Mouse (Mus musculus): ENCODE results near the gene Cisd3.
"Not testable (repeated sequence)": the region's sequence is repeated elsewhere in the genome, so short reads cannot be mapped to it uniquely, and the experiment has no call there.

The Cisd3 gene

DNA sequence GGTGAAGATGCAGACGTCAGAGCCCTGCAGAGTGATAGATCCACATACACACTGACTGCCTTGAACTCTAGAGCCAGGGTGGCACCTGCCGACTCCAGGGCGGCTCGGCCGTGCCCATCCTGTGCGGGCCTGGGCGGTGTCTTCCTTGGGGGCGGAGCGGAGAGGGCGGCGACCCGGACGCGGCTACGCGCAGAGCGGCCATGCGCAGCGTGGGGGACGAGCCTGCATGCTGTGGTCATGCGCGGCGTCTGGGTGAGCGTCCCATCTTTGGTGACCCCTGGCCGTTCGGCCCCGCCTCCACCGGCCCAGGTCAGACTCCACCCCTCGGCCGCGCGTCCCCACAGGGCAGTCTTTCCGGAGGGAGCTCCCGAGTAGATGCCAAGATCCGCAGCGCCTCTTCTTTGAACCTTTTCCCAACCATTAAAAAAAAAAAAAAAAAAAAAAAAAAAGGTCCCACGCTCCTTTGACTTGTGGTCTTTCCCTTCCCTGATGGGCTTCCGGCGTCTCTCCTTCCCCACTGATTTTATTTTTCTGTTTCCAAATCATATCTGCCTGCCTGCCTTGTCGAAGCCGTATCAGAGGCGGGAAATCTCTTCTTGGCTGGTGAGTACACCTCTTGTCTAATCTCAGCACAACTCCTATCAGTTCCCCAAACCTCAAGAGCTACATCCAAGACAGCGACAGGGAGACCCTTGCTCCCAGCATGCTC lies at the start of gene Cisd3:
Gene Cisd3 (plus strand): TSS at position 214 of the 709 bp plus-strand sequence.
- DNase-seq (ENCODE audit: inconsistent ontology term): peak; percentile 95

DNA sequence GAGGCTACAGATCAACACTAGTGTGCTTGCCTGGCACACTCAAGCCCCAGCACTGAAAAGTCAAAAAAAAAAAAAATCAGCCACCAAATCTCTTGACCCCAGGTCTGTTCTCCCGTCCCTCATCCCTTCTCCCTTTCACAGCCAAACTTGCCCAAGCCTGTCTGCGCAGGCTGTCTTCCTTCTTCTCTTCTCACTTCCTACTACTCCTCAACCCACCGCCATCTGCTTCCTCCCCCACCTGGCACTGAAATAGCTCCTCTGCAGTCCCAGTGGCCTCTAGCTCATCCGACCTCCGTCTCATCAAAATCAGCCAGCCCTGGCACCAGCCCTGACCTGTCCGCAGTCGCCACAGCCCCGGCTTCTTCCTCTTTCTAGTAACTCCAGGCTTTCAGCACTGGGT lies 44.0 kb upstream of the Cisd3 start:
- no peak for DNase-seq (ENCODE audit: inconsistent ontology term)

DNA sequence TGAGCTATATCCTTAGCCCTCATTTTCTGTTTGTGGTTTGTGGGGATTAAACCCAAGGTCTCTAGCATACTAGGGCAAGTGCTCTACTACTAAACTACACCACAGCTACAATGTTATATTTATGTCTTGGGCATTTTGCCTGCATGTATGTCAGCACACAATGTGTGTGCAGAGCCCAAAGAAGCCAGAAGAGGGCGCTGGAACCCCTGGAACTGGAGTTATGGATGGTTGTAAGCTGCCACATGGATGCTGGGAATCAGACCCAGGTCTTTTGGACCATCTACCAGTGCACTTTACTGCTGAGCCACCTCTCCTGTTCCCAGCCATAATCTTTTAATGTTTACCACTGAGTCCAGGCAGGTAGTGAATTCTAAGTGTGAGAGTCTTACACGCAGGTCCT lies 42.9 kb upstream of the Cisd3 start:
- DNase-seq (ENCODE audit: inconsistent ontology term): no peak

DNA sequence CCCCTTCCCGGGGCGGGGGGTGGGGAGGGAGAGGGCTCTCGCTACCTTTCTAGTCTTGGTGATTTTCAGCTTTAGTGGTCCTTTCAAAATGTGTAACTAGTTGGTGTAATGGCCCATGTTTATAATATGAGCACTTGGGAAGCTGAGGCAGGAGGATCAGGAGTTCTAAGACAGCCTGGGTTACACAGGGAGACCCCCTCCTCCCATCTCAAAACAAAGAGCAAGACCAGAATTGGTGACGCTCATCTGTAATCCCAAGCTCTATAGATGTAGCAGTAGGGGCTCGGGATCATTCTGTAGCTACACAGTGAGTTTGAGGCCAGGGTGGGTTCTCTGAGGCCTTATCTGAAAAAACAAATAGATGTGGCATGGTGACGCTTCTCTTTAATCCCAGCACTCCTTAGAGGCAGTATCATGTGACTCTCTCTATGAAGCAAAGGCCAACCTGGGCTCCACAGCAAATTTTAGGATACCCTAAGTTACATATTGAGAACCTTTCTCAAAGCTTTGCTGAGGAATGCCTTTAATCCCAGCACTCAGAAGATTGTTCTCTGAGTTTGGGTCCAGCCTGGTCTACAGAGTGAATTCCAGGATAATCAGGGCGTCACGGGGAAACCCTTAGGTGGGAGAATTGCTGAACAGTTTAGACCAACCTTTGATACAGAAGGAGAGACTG lies 42.1 kb upstream of the Cisd3 start:
- no peak for DNase-seq (ENCODE audit: inconsistent ontology term)

DNA sequence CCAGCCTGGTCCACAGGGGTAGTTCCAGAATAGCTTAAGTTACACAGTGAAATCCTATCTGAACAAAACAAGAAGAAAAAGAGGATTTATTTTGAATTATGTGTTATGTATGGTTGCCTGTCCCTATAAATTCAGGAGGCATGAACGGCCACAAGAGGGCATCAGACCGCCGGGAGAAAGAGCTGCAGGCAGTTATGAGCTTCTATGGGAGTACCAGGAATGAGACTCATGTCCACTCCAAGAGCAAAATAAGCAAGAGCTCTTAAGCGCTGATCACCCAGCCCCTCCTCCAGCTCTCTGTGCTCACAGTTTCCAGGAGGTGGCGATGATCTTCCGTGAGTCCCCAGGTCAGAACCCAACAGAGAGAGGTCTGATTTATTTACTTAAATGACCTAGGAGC lies 40.8 kb upstream of the Cisd3 start:
- no peak for DNase-seq (ENCODE audit: inconsistent ontology term)

DNA sequence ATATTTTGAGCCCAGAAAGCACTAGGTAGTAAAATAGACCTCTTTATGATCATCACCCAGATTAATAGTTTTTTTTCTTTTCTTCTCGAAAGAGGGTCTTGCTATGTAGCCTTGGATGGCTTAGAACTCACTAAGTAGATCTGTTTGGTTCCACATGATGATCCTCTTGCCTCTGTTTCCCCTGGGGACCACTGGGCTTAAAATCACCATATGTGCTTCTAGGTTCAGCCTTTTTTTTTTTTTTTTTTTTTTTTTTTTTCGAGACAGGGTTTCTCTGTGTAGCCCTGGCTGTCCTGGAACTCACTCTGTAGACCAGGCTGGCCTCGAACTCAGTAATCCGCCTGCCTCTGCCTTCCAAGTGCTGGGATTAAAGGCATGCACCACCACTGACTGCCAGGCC lies 37.1 kb upstream of the Cisd3 start:
- not testable (repeated sequence) for DNase-seq (ENCODE audit: inconsistent ontology term)

DNA sequence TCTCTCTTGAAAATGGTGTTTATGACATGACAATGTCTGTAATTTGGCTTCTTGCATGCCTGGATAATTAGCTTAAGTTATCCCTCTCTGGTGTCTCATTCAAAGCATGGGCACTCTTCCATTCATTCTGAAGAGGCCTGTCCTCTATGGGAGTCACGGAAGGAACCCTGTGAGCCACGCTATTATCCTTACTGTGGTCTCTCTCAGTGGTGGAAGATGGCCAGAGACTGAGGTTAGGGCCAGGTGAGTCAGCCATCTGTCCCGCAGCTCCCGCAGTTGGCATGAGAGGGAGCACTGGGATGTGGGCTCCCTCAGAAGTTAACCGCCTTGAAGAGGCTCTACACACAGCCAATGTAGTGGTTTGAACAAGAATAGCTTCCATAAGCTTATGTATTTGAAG lies 35.3 kb upstream of the Cisd3 start:
- no peak for DNase-seq (ENCODE audit: inconsistent ontology term)

DNA sequence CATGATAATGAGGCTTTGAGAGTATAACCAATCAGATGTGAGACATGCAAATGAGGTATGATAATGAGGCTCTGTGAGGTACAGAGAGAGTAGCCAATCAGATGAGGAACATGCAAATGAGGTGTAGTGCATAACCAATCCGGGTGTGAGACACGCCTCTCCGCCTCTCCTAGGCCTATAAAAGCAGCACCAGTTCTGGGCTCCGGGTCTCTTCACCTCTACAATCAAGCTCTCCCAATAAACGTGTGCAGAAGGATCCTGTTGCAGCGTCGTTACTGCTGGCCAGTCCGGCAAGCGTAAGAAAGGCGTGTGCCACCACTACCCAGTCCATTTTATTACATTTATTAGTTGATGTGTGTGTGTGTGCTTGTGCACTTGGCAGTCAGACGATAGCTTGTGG lies 32.2 kb upstream of the Cisd3 start:
- DNase-seq (ENCODE audit: inconsistent ontology term): not testable (repeated sequence)

DNA sequence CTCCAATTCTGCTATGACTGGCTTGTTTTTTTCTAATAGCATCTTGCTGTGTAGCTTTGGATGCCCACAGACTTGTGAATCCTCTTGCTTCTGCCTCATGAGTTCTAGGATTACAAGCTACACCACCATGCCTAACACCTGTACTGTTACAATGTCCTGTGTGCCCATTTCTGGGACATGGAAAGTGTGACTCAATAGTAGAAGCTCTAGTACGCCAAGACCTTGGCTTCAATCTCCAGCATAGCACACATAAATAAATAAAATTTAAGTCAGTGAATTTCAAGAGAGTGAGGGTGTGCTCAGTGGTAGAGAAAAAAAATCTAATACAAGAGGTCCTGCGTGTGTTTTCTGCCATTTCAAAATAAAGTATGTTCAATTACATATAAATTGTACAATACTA lies 31.4 kb upstream of the Cisd3 start:
- DNase-seq (ENCODE audit: inconsistent ontology term): no peak

DNA sequence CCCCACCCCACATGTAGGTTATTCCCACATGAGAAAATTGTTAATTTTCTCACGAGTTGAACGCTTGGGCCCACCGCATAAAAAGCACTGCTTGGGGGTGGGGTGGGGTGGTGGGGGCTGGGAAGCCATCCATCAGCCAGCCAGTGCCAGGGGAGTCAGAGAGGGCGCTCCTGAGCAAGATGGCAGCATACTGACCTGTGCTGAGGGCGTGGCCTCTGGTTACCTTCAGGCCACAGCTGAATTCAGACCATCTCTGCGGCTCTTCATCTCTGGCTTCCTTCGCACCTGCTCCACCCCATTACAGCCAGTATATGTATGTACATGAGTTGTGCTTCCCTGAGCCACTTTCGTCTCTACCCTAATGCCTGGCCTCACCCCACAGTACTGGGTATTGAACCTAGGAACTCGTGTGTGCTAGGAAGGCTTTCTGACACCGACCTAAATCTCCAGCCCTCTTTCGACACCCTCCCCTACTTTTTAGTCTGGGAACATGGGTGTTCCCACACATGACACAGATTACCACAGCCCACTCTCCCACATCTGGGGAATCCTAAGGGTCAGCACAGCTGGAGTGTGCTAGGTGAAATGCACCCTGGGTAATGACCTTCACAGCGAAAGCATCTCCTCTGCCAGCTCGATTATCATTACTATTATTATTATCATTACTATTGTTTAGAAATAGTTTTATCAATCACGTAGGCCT lies 29.2 kb upstream of the Cisd3 start:
- DNase-seq (ENCODE audit: inconsistent ontology term): no peak

DNA sequence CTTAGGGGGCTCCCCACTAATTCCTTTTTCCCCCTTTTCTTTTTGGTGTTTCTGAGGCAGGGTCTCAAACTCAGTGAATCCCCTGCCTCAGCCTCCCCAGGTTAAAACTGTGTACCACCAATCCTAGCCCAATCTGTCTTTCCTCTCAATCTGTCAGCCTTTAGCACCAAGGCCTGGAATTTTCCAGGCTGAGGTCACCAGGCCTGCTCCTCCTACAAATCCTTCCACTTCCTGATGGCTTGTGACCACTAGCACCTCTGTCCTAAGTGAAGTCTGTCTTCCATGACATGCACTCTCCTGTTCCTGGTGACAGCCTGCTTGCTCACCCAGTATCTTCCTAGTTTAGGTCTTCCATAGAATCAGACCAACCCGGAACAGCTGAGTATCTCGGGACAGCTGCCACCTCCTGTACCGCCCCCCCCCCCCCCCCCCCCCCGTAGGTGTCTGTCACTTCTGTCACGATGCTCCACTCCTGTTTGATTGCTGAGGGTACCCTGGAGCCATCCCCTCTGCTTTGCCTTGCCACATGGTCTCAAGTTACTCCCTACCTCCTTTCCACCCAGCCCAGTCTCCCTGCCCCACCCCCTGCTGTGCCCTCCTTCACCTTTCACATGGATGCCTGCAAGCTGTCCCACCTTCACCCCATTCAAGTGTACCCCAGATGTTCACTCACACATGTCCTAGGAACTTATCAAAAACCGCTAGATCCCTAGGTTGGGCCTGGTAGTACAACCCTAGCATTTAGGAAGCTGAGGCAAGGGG lies 28.3 kb upstream of the Cisd3 start:
- DNase-seq (ENCODE audit: inconsistent ontology term): no peak

DNA sequence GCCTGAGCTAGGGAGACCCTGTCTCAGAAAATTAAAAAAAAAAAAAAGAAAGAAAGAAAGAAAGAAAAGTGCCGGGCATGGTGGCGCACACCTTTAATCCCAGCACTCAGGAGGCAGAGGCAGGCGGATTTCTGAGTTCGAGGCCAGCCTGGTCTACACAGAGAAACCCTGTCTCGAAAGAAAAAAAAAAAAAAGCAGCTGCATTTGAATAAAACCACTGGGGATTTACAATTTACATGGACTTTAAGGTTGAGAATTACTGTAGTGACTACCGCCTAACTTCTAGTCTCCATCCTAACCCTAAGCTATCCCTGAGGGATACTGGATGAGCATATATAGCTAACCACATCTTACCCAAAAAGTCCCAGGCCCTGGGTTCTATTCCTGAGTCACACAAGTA lies 27.7 kb upstream of the Cisd3 start:
- not testable (repeated sequence) for DNase-seq (ENCODE audit: inconsistent ontology term)

DNA sequence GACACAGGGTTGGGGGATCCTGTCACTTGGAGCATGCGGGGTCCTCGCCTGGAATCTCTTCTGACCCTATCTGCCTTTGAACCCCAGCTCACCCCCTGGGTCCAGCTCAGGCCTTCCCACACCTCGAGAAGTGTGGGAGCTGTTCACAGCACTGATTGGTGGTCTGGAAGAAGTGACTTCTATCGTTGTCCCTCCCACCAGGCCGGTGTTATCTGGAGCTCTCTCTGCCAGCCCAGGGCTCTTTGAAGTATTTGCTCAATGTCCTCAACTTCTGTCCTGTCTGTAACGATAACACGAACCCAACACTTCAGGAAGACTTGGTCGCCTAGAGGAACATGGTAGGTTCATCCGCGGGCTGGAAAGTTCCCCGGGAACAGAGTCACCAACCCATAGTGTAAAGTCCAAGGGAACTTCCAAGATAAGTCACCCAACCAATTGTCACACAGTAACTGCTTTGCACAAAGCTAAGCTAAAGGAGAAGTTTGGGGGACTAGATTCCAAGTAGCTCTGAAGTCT lies 26.8 kb upstream of the Cisd3 start:
- DNase-seq (ENCODE audit: inconsistent ontology term): no peak

DNA sequence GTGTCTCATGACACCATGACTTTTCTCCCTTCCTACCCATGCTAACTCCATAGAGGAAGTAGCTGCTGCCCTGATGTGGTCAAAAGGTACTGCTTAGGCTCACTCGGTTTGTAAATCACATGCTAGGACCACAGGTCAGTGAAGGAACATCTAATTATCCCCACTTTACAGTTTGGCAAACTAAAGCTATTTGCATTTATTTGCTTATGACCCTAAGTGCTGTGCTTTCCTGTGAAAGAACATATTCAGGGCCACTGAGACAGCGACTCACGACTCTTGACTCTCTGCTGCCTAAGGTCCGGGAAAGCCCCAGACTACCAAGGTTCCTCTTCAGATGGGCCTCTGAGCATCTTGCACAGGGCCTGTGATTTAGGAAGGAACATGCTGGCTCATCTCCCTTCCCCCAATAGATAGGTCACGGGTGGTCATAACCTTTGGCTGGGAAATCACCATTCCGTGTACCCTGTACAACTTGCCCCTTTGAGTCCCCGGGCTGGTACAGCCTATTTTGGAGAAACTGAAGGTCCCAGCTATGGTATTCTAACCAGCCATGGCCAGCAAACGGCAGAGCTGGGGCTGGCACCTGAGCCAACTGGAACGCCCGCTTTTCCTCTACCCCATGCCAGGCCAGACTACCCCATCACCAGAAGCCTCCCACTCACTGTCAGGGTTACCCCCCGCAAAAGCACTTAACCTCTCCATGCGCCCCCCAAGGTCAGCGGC lies 26.2 kb upstream of the Cisd3 start:
- DNase-seq (ENCODE audit: inconsistent ontology term): peak; percentile 10

DNA sequence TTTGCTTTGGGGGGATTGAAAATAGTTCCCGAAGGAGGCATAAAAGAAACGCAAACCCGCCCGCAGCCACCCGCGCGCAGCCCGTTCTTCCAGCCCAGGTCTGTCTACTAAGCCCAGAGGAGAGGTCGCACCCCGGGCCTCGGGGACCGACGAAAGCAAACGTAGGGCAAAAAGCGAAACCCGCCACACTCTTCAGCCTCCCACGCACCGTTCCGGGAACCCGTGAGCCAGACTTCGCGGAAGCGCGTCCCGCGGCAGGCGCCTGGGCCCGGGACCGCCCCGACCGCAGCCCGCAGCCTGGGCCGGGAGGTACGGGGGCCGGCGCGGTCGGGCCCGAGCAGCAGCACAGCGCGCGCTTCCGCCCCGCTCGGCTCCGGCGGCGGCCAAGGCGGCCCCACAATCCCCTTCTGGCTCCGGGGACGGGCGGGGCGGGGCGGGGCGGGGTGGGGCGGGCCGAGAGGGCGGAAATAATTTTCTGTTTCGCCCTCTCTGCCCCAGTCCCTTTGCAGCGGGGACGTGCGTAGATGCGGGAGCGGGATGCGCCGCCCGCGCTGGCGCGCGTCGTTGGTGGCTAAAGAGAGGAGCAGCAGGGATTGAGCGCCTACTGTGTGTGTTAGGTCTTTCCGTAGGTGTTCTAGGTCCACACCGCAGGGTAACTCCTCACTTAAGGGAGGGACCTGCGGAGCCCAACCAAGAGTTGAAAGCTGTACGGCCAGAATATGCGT lies 25.5 kb upstream of the Cisd3 start:
- peak; percentile 86 for DNase-seq (ENCODE audit: inconsistent ontology term)

DNA sequence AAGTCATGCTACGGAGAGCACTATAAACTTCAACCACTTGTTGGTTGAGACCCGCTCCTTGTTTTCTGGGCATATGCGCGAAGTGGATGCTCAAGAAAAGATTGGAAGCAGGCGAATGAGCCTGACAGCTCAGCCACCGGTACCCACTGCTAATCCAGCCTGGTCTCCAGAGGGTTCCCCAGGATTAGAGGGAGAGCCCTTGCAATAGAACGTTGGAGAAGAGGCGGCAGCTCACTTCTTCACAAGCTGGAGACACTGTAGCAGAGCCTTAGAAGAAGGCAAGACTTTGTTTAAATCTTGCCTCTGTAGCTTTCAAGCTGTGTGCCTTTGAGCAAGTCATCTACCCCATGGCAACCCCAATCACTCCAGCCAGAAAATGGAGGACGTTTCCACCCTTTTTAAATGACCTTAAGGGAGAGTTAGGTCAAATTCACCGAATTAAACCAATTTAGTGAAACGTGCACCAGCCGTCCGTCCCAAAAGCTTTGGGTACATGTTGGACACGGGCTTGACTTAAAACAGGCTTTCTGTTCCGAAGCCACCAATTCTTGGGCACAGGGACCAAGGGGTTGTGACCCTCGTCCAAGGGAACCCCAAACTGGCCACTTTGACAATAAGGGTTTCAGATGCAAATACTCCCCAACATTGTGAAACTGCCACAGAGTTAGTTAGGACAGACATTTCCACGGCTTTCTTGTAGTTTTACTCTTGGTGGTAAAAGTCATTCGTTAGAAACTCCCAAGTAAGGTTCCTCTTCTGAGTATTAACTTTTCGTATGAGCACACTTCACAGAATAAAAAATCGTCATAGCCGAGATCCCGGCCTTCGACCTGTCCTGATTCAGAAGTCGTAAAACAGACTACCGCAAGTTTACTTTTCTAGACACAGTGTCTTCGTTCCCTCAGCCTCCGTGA lies 24.6 kb upstream of the Cisd3 start:
- no peak for DNase-seq (ENCODE audit: inconsistent ontology term)

DNA sequence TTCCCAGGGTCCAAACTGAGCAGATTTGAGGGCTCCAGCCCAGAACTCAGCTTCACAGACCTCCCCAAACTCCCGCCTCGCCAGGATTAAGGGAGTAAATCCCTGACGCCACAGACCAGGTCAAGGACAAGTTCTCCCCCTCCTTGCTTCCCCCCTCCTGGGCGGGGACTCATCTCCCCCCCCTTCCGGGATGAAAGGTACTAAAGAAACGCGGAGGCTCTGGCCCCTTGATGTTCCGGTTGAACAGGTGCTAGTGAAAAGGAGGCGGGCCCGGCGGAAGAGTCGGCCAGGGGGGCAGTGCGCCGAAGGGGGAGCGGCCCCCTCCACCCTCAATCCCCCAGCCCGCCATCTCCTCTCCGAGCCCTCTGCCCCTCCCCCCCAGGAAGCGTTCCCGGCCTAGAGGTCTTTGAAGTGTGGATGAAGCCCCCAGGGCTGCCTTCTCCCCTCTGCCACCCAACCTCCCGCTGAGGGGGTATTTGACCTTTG lies 23.9 kb upstream of the Cisd3 start:
- DNase-seq (ENCODE audit: inconsistent ontology term): peak; percentile 37

DNA sequence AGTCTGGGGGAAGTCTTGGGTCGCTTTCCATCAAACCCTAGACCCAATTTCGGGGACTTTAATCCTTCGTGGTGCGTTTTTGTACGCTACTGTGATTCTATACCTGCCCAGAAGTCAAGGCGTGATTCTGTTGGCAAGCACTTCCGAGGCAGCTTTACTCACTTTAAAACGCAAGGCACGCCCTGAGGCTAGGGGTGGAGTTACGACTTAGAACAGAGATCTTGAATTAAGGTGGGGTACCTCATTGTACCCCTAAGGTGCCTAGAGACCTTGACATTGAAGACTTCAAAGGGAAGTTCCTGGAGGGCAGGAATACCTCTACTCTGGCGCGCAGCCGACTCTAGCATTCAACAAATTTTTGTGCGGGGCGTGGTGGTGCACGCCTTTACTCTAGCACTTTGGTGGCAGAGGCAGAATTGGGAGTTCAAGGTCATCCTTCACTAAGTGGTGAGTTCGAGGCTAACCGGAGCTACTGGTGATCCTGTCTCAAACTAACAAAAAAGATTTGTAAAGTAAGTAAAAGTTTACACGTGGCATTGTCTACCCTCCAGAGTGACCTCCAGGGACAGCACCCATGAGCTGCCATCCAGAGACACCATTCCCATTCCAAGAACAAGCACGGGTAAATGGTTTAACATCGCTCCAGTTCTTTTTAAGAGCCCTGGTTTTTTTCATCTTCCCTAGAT lies 23.3 kb upstream of the Cisd3 start:
- no peak for DNase-seq (ENCODE audit: inconsistent ontology term)

All from Muller cell, postnatal 12 days (primary cell).